Mouse (Mus musculus) cerebellum, postnatal 36 days (tissue): ENCODE results near the gene Ptch2.

Experiments used
- DNase-seq, 2 experiments: peaks; one replicate each; pipeline ENCODE4 v3.0.0; 2021 to 2022; ENCODE audit warnings: mixed read lengths in 2 of 2

Ptch2 gene

GRCm38 (mm10) chr4:117095551-117096452, at the start of gene Ptch2:
Gene Ptch2 (plus strand): TSS chr4:117096075.
- DNase-seq, result peak; percentile 20 to 39

- DNase-seq, result no peak
These were observed 47.0 kb upstream of the Ptch2 start for GRCm38 (mm10) chr4:117048836-117049235.

- no peak for DNase-seq
These were observed 46.4 kb upstream of the Ptch2 start for GRCm38 (mm10) chr4:117049485-117049884.

GRCm38 (mm10) chr4:117052626-117053025, 43.2 kb upstream of the Ptch2 start:
- DNase-seq, result no peak

- DNase-seq, result no peak
These were observed 41.9 kb upstream of the Ptch2 start for GRCm38 (mm10) chr4:117053956-117054355.

GRCm38 (mm10) chr4:117056102-117056501, 39.8 kb upstream of the Ptch2 start:
- DNase-seq, result no peak

GRCm38 (mm10) chr4:117056514-117056913, 39.4 kb upstream of the Ptch2 start:
- no peak for DNase-seq

- DNase-seq, result no peak
These were observed 37.4 kb upstream of the Ptch2 start for GRCm38 (mm10) chr4:117058512-117058911.

GRCm38 (mm10) chr4:117062700-117063390, 33.0 kb upstream of the Ptch2 start:
- DNase-seq, result no peak

GRCm38 (mm10) chr4:117068035-117068434, 27.8 kb upstream of the Ptch2 start:
- DNase-seq, result no peak

GRCm38 (mm10) chr4:117069647-117070046, 26.2 kb upstream of the Ptch2 start:
- DNase-seq, result no peak

GRCm38 (mm10) chr4:117070624-117071023, 25.3 kb upstream of the Ptch2 start:
- DNase-seq, result no peak

GRCm38 (mm10) chr4:117071183-117071582, 24.7 kb upstream of the Ptch2 start:
- no peak for DNase-seq

GRCm38 (mm10) chr4:117087948-117088640, 7.8 kb upstream of the Ptch2 start:
- no peak for DNase-seq

GRCm38 (mm10) chr4:117090586-117090985, 5.3 kb upstream of the Ptch2 start:
- no peak for DNase-seq

GRCm38 (mm10) chr4:117094626-117095361, 1.1 kb upstream of the Ptch2 start:
- no peak for DNase-seq

GRCm38 (mm10) chr4:117096666-117097065, 791 bp downstream of the Ptch2 start:
- DNase-seq, result no peak

- no peak for DNase-seq
These were observed 2.3 kb downstream of the Ptch2 start for GRCm38 (mm10) chr4:117097969-117098763.

GRCm38 (mm10) chr4:117098764-117099036, 2.8 kb downstream of the Ptch2 start:
- DNase-seq, result no peak

GRCm38 (mm10) chr4:117100036-117100435, 4.2 kb downstream of the Ptch2 start:
- no peak for DNase-seq

GRCm38 (mm10) chr4:117101218-117101617, 5.3 kb downstream of the Ptch2 start:
- DNase-seq, result no peak

GRCm38 (mm10) chr4:117104672-117105071, 8.8 kb downstream of the Ptch2 start:
- no peak for DNase-seq
